Mouse (Mus musculus) neural tube, embryonic 11.5 days (tissue): ENCODE measurements at regions not wholly inside any gene's neighbourhood (a gene's known extent, or its start where the extent isn't known, plus 50 kb on each side); places are given as distances from the start of the nearest gene placed in this dataset.

ENCODE experiments used
- ATAC-seq: fragments of 200-750 bp; cut with Nextera tagmentation; 2 replicates; pipeline ENCODE4 v1.8.0; 2017; ENCODE audit warnings: moderate number of reproducible peaks, mild to moderate bottlenecking, moderate TSS enrichment, moderate library complexity; ENCODE audit not compliant: insufficient read depth, low FRiP score, low TSS enrichment
- DNase-seq: peaks from one replicate; pipeline ENCODE4 v3.0.0-alpha.2; 2015; ENCODE audit warnings: low spot score
- H3K27ac ChIP-seq: fragments of 300-500 bp; sonication (generic); 2 replicates; pipeline ENCODE4 v1.5.1; 2014; ENCODE audit warnings: low read depth, mild to moderate bottlenecking, low read length
- H3K27me3 ChIP-seq: fragments of 300-500 bp; sonication (generic); 2 replicates; pipeline ENCODE4 v1.6.1; 2014; ENCODE audit warnings: mild to moderate bottlenecking, low read length, mixed read lengths; ENCODE audit not compliant: control insufficient read depth, insufficient read depth
- H3K36me3 ChIP-seq: fragments of 300-500 bp; sonication (generic); 2 replicates; pipeline ENCODE4 v1.6.1; 2014; ENCODE audit warnings: mild to moderate bottlenecking, low read length, moderate library complexity, mixed read lengths; ENCODE audit not compliant: control insufficient read depth, insufficient read depth
- H3K4me1 ChIP-seq: fragments of 300-500 bp; sonication (generic); 2 replicates; pipeline ENCODE4 v1.6.1; 2014; ENCODE audit warnings: low read length, mixed read lengths; ENCODE audit not compliant: control insufficient read depth, insufficient read depth
- H3K4me2 ChIP-seq: fragments of 300-500 bp; sonication (generic); 2 replicates; pipeline ENCODE4 v1.6.1; 2014; ENCODE audit warnings: low read depth, mild to moderate bottlenecking, moderate library complexity
- H3K4me3 ChIP-seq: fragments of 300-500 bp; sonication (generic); 2 replicates; pipeline ENCODE4 v1.5.1; 2014; ENCODE audit warnings: low read depth, low read length
- H3K9ac ChIP-seq: fragments of 300-500 bp; sonication (generic); 2 replicates; pipeline ENCODE4 v1.6.1; 2014; ENCODE audit warnings: mild to moderate bottlenecking, low read length
- H3K9me3 ChIP-seq: fragments of 300-500 bp; sonication (generic); 2 replicates; pipeline ENCODE4 v1.6.1; 2016; ENCODE audit warnings: low read length; ENCODE audit not compliant: control insufficient read depth
- WGBS: fragments of 180-500 bp; shearing (Covaris S2); extraction: QIAGEN DNeasy Blood & Tissue Kit; methylation state at CpG from one replicate; pipeline ENCODE4 v1.1.7; 2014; 5-methylcytosine and 5-hydroxymethylcytosine counted together

GRCm38 (mm10) chr16:86325406-86325805 is 423.8 kb upstream of the Adamts5 start:
- Histone ChIP-seq H3K4me2 (no peak overlapping the region), H3K27me3 (no peaks in the 10 kb centered on the region), H3K4me1 (no peaks in the 10 kb centered on the region), H3K36me3 (no peaks in the 10 kb centered on the region), H3K27ac (no peak overlapping the region), H3K9ac (no peak overlapping the region), H3K9me3 (no peaks in the 10 kb centered on the region), H3K4me3 (no peak overlapping the region)
- 90% methylated on average over 2 of the region's 2 CpGs for WGBS
- DNase-seq (no peak), ATAC-seq (no peak)

GRCm38 (mm10) chr16:86318898-86319297 is 417.3 kb upstream of the Adamts5 start:
- Histone ChIP-seq H3K4me2 (no peak overlapping the region), H3K27ac (no peak overlapping the region), H3K9me3 (no peaks in the 10 kb centered on the region), H3K4me3 (no peak overlapping the region), H3K36me3 (no peaks in the 10 kb centered on the region), H3K4me1 (no peaks in the 10 kb centered on the region), H3K9ac (no peak overlapping the region), H3K27me3 (no peaks in the 10 kb centered on the region)
- DNase-seq (no peak), ATAC-seq (no peak)
- WGBS: 41% methylated on average over 2 of the region's 2 CpGs

GRCm38 (mm10) chr16:86309696-86310095 is 408.1 kb upstream of the Adamts5 start:
- Histone ChIP-seq H3K9ac (no peak overlapping the region), H3K27ac (no peak overlapping the region), H3K9me3 (no peaks in the 10 kb centered on the region), H3K4me2 (no peak overlapping the region), H3K36me3 (no peaks in the 10 kb centered on the region), H3K4me1 (no peaks in the 10 kb centered on the region), H3K27me3 (no peaks in the 10 kb centered on the region), H3K4me3 (no peak overlapping the region)
- WGBS: 67% methylated on average over 2 of the region's 2 CpGs
- no peak for DNase-seq
- no peak for ATAC-seq

GRCm38 (mm10) chr16:86303869-86304268 is 402.2 kb upstream of the Adamts5 start:
- no peaks in the 10 kb centered on the region for H3K9me3 ChIP-seq
- H3K9ac ChIP-seq: no peak overlapping the region
- DNase-seq (no peak), ATAC-seq (no peak)
- 94% methylated on average over 2 of the region's 2 CpGs for WGBS
- H3K36me3 ChIP-seq: no peaks in the 10 kb centered on the region
- no peak overlapping the region for H3K4me3 ChIP-seq
- H3K4me2 ChIP-seq: no peak overlapping the region
- no peaks in the 10 kb centered on the region for H3K27me3 ChIP-seq
- H3K4me1 ChIP-seq: no peaks in the 10 kb centered on the region
- no peak overlapping the region for H3K27ac ChIP-seq

GRCm38 (mm10) chr16:86302451-86303145 is 401.0 kb upstream of the Adamts5 start:
- no peak for ATAC-seq
- H3K27me3 ChIP-seq: no peaks in the 10 kb centered on the region
- no peak overlapping the region for H3K4me2 ChIP-seq
- no peak for DNase-seq
- H3K36me3 ChIP-seq: no peaks in the 10 kb centered on the region
- no peaks in the 10 kb centered on the region for H3K4me1 ChIP-seq
- no peak overlapping the region for H3K9ac ChIP-seq
- no peak overlapping the region for H3K27ac ChIP-seq
- H3K9me3 ChIP-seq: no peaks in the 10 kb centered on the region
- WGBS: 68% methylated on average over 3 of the region's 3 CpGs
- no peak overlapping the region for H3K4me3 ChIP-seq

GRCm38 (mm10) chr16:86294436-86294835 is 392.8 kb upstream of the Adamts5 start:
- Histone ChIP-seq H3K9ac (no peak overlapping the region), H3K4me2 (no peak overlapping the region), H3K9me3 (no peaks in the 10 kb centered on the region), H3K4me1 (no peaks in the 10 kb centered on the region), H3K27me3 (no peaks in the 10 kb centered on the region), H3K27ac (no peak overlapping the region), H3K4me3 (no peak overlapping the region), H3K36me3 (no peaks in the 10 kb centered on the region)
- DNase-seq (no peak), ATAC-seq (no peak)
- 93% methylated on average over 2 of the region's 2 CpGs for WGBS

GRCm38 (mm10) chr16:86281326-86281725 is 379.7 kb upstream of the Adamts5 start:
- Histone ChIP-seq H3K4me2 (no peak overlapping the region), H3K9me3 (no peaks in the 10 kb centered on the region), H3K27me3 (no peaks in the 10 kb centered on the region), H3K27ac (no peak overlapping the region), H3K4me1 (no peaks in the 10 kb centered on the region), H3K36me3 (no peaks in the 10 kb centered on the region), H3K9ac (no peak overlapping the region), H3K4me3 (no peak overlapping the region)
- no peak for DNase-seq
- ATAC-seq: no peak
- WGBS: 84% methylated on average over 2 of the region's 2 CpGs

GRCm38 (mm10) chr16:86277031-86277430 is 375.4 kb upstream of the Adamts5 start:
- no peak for ATAC-seq

GRCm38 (mm10) chr16:86261612-86262011 is 360.0 kb upstream of the Adamts5 start:
- Histone ChIP-seq H3K4me3 (no peak overlapping the region), H3K9ac (no peak overlapping the region), H3K9me3 (no peaks in the 10 kb centered on the region), H3K27ac (no peak overlapping the region), H3K4me2 (no peak overlapping the region), H3K4me1 (no peaks in the 10 kb centered on the region), H3K27me3 (no peaks in the 10 kb centered on the region), H3K36me3 (no peaks in the 10 kb centered on the region)
- ATAC-seq (no peak), DNase-seq (peak; percentile 10)
- WGBS: 78% methylated on average over 8 of the region's 8 CpGs

More at GRCm38 (mm10) chr16:86277031-86277430, 375.4 kb upstream of the Adamts5 start:
- no peaks in the 10 kb centered on the region for H3K9me3 ChIP-seq
- no peak overlapping the region for H3K4me3 ChIP-seq
- H3K4me2 ChIP-seq: no peak overlapping the region
- no peaks in the 10 kb centered on the region for H3K36me3 ChIP-seq
- no peak for DNase-seq
- no peaks in the 10 kb centered on the region for H3K4me1 ChIP-seq
- H3K27me3 ChIP-seq: no peaks in the 10 kb centered on the region
- H3K27ac ChIP-seq: no peak overlapping the region
- no peak overlapping the region for H3K9ac ChIP-seq
- WGBS: 95% methylated on average over 1 of the region's 1 CpGs
